Mouse (Mus musculus) cortical plate, adult 2 months (tissue): ENCODE results near the gene Morn1.

Experiments used
- CTCF ChIP-seq: fragments of 200-500 bp; IDR thresholded peaks from 2 replicates; pipeline ENCODE4 v1.5.1; 2011; ENCODE audit warnings: mild to moderate bottlenecking, control low read depth, low read length; ENCODE audit not compliant: insufficient read depth; ENCODE audit errors: extremely low read depth
- POLR2A ChIP-seq: fragments of 200-500 bp; IDR thresholded peaks from 2 replicates; pipeline ENCODE4 v1.6.1; 2011; ENCODE audit warnings: mild to moderate bottlenecking, low read length, control low read depth; ENCODE audit not compliant: insufficient read depth; ENCODE audit errors: extremely low read depth

- TF ChIP-seq CTCF (no peak), POLR2A (no peak)
Measured at GRCm38 (mm10) chr4:155163320-155163651, 76.9 kb downstream of the Morn1 start.
